Mouse (Mus musculus) G1E (cell line): Measurements from ENCODE around the gene Klhdc2.

Experiments
- CTCF ChIP-seq: IDR thresholded peaks from 2 replicates; pipeline ENCODE4 v1.5.1; 2012; ENCODE audit warnings: low read depth, low read length, inconsistent platforms, mixed read lengths
- GATA2 ChIP-seq: IDR thresholded peaks from 2 replicates; pipeline ENCODE4 v1.6.1; 2012; ENCODE audit warnings: low read depth, low read length, inconsistent platforms, borderline replicate concordance
- TAL1 ChIP-seq: conservative IDR thresholded peaks from 2 replicates; pipeline ENCODE4 v1.6.1; 2012; ENCODE audit warnings: low read depth, low read length, inconsistent platforms, mixed read lengths

- TF ChIP-seq TAL1 (no peak), CTCF (no peak), GATA2 (no peak)
Observed at GRCm38 (mm10) chr12:69283146-69283545, 13.3 kb upstream of the Klhdc2 start.
